Mouse (Mus musculus) heart, embryonic 12.5 days (tissue): Measurements from ENCODE around the gene Wdpcp. TPM values are rescaled to one million over a fixed set of nuclear protein-coding genes. Genes with fewer than 3 reads are reported as not detected.

Experiments
- ATAC-seq: fragments of 200-750 bp; cut with Nextera tagmentation; 2 replicates; pipeline ENCODE4 v1.8.0; 2017; ENCODE audit warnings: moderate TSS enrichment, moderate library complexity; ENCODE audit not compliant: insufficient number of reproducible peaks, low FRiP score
- H3K27ac ChIP-seq: fragments of 300-500 bp; sonication (generic); 2 replicates; pipeline ENCODE4 v1.5.1; 2016; ENCODE audit warnings: mild to moderate bottlenecking, moderate library complexity; ENCODE audit not compliant: poor library complexity, severe bottlenecking
- H3K27me3 ChIP-seq: fragments of 300-500 bp; sonication (generic); replicated peaks from 2 replicates; pipeline ENCODE4 v1.6.1; 2016; ENCODE audit warnings: mild to moderate bottlenecking, moderate library complexity
- H3K36me3 ChIP-seq: fragments of 300-500 bp; sonication (generic); 2 replicates; pipeline ENCODE4 v1.6.1; 2016; ENCODE audit warnings: mild to moderate bottlenecking, moderate library complexity
- H3K4me1 ChIP-seq: fragments of 300-500 bp; sonication (generic); replicated peaks from 2 replicates; pipeline ENCODE4 v1.6.1; 2016; ENCODE audit warnings: mild to moderate bottlenecking
- H3K4me2 ChIP-seq: fragments of 300-500 bp; sonication (generic); 2 replicates; pipeline ENCODE4 v1.6.1; 2016; ENCODE audit warnings: mild to moderate bottlenecking, moderate library complexity
- H3K4me3 ChIP-seq: fragments of 300-500 bp; sonication (generic); 2 replicates; pipeline ENCODE4 v1.5.1; 2016; ENCODE audit warnings: mild to moderate bottlenecking
- H3K9ac ChIP-seq: fragments of 300-500 bp; sonication (generic); 2 replicates; pipeline ENCODE4 v1.6.1; 2016; ENCODE audit warnings: mild to moderate bottlenecking, moderate library complexity
- H3K9me3 ChIP-seq: fragments of 300-500 bp; sonication (generic); replicated peaks from 2 replicates; pipeline ENCODE4 v1.6.1; 2016; ENCODE audit warnings: mild to moderate bottlenecking, moderate library complexity
- WGBS: fragments of 180-500 bp; shearing (Covaris S2); methylation state at CpG from one replicate; pipeline ENCODE4 v1.1.7; 2016; 5-methylcytosine and 5-hydroxymethylcytosine counted together
- microRNA-seq: library from miRNA; unstranded; fragments of <30 nt; microRNA quantifications from one replicate; pipeline ENCODE4, GENCODE M21; 2017
- polyA plus RNA-seq: library from polyadenylated mRNA; unstranded; fragments of >200 nt; fragmentation: Nextera tagmentation; extraction: Ambion mirVana; gene quantifications from 2 replicates; pipeline ENCODE4 v1.2.1, GENCODE M21; 2016

Wdpcp gene
- polyA plus RNA-seq, 1 experiment from 2014 or later, result 7.4 TPM

DNA sequence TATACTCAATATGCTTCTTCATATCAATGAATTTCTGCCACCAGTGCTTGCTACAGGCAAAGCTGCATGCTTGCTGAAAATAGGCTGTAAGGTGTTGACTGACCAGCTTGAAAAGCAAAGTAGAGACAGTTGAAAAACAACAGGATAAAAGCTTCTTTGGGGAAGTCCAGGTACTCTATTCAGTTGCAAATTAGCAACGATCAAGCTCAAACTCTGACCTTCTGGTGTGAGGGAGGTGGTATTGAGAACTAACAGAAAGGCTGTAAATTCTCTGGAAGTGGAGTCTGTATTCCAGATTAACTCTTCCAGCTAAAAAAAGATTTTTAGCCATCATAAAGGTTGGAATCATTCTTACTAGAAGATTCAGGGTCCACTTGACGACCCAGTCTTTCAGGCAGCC, 303.0 kb downstream of the Wdpcp start:
- Histone ChIP-seq H3K27me3 (no peaks in the 10 kb centered on the region), H3K27ac (no peak overlapping the region), H3K36me3 (no peaks in the 10 kb centered on the region), H3K9me3 (no peaks in the 10 kb centered on the region), H3K9ac (no peak overlapping the region), H3K4me1 (no peaks in the 10 kb centered on the region), H3K4me3 (no peak overlapping the region), H3K4me2 (no peak overlapping the region)
- 78% methylated on average over 2 of the region's 2 CpGs for WGBS
- ATAC-seq, result no peak

DNA sequence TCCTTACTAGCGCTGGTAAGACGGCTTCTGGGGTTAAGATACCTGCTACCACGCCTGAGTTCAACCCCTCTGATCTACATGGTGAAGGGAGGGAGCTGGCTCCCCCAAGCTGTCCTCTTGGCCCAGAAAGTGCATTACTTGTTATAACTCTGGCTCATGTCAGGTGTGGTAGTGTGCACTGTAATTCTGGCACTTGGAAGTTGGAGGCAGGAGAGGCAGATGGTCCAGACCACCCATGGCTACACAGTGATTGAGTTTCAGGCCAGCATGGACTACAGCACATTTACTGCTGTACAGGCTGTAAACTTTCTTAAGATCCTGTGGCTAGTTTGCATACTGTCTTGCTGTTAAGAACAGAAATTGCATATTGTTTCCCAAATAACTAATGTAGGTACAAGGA, 322.7 kb downstream of the Wdpcp start:
- WGBS, result 70% methylated on average over 3 of the region's 3 CpGs
- Histone ChIP-seq H3K27me3 (no peaks in the 10 kb centered on the region), H3K27ac (no peak overlapping the region), H3K36me3 (no peaks in the 10 kb centered on the region), H3K9ac (no peak overlapping the region), H3K4me1 (no peaks in the 10 kb centered on the region), H3K4me2 (no peak overlapping the region), H3K4me3 (no peak overlapping the region), H3K9me3 (no peaks in the 10 kb centered on the region)
- ATAC-seq, result no peak

DNA sequence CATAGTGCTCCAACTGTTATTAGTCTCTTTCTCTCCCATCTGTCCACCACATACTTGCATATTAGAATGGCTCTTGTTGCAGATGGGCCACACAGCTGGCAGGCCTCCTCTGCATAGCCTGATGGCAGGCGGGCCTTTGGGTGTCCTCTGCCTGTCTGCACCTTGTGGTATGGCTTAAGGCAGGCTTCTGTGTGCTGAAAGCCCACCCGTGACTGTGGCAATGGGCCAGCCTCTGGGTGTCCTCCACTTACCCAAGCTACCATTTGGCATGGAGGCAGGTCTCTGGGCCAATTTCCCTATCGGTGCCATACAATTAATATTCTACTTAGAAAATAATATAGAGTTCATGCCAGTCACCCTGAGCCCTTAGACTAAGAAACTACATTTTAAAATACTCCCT, 350.5 kb downstream of the Wdpcp start:
- Histone ChIP-seq H3K4me2 (no peak overlapping the region), H3K9ac (no peak overlapping the region), H3K4me1 (no peaks in the 10 kb centered on the region), H3K9me3 (no peaks in the 10 kb centered on the region), H3K27ac (no peak overlapping the region), H3K4me3 (no peak overlapping the region), H3K36me3 (no peaks in the 10 kb centered on the region), H3K27me3 (no peaks in the 10 kb centered on the region)
- ATAC-seq, result no peak
- WGBS, result 71% methylated on average over 3 of the region's 3 CpGs

Small RNA genes lying within 50 kb of the gene (microRNA-seq; reads per million reads assigned to microRNA genes)
- not detected for gene Gm22990

Other genes with a start within 250 kb of the Wdpcp start
- 213 and 221 TPM in 2 replicates for gene Ugp2, start 201.0 kb upstream of the Wdpcp start, polyA plus RNA-seq
- 1,323 and 1,326 TPM in 2 replicates for gene Mdh1, start 132 bp downstream of the Wdpcp start, polyA plus RNA-seq